Mouse (Mus musculus): ENCODE measurements around the gene Pick1.

The Pick1 gene

DNA sequence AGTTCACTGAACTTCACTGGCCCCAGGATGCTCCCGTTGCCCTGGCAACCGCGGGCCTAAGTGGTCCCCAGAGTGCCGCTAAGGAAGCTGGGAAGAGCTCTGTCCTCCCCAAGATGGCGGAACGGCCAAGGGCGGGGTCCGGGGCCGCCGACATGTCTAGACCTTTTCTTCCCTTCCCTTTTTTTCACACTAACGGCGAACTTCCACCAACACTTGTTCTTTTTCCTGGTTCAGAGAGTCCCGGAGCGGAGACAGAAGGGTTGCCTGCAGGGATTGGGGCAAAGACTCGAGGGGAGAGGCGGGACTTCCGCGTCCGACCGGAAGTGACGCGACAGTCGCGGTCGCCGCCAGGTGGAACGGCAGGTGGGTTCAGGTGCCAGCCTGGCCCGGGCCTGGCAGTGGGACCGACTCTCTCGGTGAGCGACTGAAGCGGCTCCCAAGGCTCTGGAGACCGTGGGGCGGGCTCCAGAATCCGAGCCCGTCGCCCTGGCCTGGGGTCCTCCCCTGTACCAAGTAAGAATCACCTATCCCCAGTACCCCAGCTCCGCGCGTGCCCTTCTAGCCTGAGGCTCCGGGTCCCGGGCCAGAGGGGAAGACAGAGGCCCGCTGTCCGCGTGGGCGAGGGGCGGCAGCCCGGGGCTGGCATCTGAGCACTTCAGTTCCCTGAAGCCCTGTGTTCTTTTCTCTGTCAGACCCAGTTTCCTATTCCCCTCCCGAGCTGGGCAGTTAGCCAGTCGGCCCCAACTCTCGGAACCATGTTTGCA, at the start of gene Pick1, which contains the start of gene Gm49486:
TSS of gene Pick1 (plus strand) at position 116 of the 764 bp plus-strand sequence.
TSS of gene Gm49486 (plus strand) at position 334 of the 764 bp plus-strand sequence.
- in situ Hi-C loops (cut with MboI; ENCODE audit: low pct_unique_long_range_greater_than_20kb in 1 of 2, low sequenced_read_pairs in 2 of 2, unreplicated experiment in 1 of 2): loop anchor here in 1 of 2 experiments (25.0 kb wide), 1 partner anchor 408 kb away; no protein-coding TSS in a partner anchor

DNA sequence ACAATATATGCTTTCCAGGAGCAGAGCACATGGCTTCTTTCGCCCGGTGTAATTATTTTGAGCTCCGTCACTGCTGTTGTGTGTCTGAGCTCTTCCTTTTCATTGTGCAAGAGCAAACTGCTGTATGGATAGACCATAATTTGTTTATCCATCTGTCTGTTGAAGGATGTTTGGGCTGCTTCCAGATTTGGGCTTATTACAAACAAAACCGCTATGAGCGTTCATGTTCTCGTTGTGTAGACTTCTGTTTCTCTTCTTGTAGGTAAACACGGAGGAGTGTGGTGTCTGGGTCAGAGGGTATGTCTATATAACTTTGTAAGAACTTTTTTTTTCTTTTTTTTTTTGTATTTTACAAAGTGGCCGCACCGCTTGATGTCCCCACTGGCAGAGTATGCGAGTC, 43.8 kb upstream of the Pick1 start:
- in situ Hi-C loops (cut with MboI; ENCODE audit: low pct_unique_long_range_greater_than_20kb in 1 of 2, low sequenced_read_pairs in 2 of 2, unreplicated experiment in 1 of 2): no loop called here

DNA sequence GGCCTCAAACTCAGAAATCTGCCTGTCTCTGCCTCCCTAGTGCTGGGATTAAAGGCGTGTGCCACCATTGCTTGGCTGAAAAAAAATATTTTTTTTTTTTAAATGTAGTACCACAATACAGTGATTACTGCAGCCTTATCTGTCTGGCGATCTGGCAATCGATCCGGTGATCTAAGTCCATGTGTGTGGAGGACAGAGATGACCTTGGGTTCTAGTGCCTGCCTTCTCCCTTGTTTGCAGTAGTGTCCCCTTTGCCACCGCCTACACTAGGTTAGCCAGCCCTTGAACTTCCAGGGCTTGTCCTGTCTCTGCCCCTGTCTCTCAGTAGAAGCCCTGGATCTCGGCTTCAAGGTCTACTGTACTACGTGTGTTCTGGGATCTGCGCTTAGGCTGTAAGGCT, 41.2 kb upstream of the Pick1 start:
- in situ Hi-C loops (cut with MboI; ENCODE audit: low pct_unique_long_range_greater_than_20kb in 1 of 2, low sequenced_read_pairs in 2 of 2, unreplicated experiment in 1 of 2): no loop called here

DNA sequence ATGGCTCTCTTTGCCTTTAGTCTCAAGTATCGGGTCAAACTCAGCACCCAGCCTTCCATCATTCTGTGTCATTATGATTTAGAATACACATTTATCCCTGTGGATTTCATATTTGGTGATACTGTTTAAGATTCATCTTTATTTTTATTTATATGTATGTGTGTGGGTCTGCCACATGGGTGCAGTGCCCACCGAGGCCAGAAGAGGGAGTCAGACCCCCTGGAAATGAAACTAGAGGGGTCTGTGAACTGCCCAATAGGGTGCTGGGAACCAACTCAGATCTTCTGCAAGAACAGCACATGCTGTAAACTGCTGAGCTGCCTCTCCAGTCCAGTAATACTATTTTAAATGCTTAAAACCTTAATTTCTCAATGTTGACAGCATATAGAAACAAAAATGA, 37.5 kb upstream of the Pick1 start:
- in situ Hi-C loops (cut with MboI; ENCODE audit: low pct_unique_long_range_greater_than_20kb in 1 of 2, low sequenced_read_pairs in 2 of 2, unreplicated experiment in 1 of 2): no loop called here

DNA sequence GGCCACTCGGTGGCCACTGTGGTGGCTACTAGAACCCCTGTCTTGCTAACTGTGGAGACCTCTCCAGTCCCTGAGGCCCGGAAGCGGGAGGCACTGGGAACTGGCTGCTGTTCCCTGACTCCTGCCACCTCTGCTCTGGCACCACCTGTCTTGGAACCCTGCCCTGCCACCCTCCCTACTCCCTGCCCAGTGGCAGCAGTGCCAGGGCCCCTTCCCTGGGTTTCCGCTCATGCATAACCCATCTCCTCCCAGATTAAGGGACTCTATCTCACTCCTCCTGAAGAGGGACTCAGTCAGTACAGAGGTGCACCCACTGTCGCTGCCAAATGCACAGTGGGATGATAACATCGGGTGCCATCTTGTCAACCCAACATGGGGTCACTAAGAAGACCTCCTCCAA, 36.5 kb upstream of the Pick1 start:
- in situ Hi-C loops (cut with MboI; ENCODE audit: low pct_unique_long_range_greater_than_20kb in 1 of 2, low sequenced_read_pairs in 2 of 2, unreplicated experiment in 1 of 2): no loop called here

DNA sequence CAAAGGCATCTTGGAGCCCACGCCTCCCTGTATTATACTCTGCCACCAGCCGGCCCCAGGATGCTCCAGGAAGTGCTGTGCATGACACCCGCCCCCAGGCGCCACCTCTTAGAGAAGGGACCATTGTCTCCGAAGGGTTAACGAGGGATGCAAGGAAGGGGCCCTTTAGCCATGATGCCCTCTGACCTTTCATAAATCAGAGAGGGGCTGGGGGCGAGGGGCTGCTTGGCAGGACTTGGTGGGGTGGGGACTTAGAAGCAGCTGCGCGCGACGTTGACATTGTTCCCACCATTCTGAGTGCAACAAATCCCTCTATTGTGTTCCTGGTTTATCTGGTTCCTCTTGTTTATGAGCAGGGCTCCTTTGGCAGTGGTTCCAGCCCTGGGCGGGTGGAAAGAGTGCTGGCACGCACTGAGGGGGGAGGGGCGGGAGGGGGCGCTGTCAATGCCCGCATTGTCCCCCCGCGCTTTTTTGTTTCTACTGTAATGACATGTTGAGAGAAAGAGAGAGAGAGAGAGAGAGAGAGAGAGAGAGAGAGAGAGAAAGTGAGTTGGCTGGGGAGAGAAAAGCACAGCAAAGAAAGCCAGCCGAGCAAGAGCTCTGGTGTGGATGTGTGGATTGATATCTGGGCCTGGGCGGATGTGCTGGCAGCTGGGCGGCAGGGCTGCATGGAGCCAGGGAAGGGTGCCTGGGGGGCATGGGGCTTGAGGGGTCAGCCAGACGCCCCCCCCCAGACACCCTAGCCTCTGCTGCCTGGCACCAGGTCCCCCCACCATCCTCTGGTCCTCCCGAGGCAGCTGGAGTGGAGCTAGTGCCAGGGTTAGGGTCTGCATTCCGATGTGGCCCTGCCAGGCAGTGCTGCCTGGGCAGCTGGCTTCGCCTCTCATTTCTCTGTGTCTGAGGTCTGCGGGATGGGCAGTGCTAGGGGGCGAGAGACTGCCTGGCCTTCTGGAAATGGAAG, 35.8 kb upstream of the Pick1 start:
- in situ Hi-C loops (cut with MboI; ENCODE audit: low pct_unique_long_range_greater_than_20kb in 1 of 2, low sequenced_read_pairs in 2 of 2, unreplicated experiment in 1 of 2): no loop called here

DNA sequence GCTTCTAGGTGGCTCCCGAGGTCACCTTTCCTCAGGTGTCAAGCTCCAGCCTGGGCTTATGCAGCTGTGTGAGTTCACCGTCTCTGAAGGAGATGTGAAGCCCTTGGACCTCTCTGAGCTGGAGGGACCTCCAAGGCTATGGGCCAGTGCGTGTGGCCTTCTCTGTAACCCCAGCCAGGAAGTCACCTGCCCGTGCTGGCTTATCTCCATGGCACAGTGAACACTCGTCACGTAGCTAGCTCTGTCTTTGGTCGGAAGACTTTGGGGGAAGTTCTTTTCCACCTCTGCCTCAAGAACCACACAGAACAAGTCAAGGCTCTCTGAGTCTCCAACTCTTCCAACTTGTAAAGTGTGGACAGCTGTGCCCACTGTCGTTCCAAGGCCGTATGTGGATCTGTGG, 34.9 kb upstream of the Pick1 start:
- in situ Hi-C loops (cut with MboI; ENCODE audit: low pct_unique_long_range_greater_than_20kb in 1 of 2, low sequenced_read_pairs in 2 of 2, unreplicated experiment in 1 of 2): no loop called here

DNA sequence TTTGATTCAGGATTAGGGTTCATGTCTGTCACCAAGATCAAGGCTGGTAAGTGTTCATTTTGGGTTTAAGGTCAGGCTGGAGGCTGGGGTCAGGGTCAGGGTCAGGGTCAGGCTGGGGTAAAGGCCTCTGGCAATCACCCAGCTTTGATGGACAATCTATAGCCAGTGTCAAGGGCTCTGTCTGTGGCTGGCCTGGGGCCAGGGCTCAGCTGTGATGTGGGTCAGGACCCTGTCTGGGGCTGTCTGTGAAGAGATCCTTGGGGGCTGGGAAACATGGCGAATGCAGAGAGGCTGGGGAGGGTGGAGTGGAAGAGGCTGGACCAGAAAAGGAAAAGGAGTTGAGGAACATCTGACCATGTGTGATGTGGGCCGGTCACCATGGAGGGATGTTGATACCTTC, 34.0 kb upstream of the Pick1 start:
- in situ Hi-C loops (cut with MboI; ENCODE audit: low pct_unique_long_range_greater_than_20kb in 1 of 2, low sequenced_read_pairs in 2 of 2, unreplicated experiment in 1 of 2): no loop called here

DNA sequence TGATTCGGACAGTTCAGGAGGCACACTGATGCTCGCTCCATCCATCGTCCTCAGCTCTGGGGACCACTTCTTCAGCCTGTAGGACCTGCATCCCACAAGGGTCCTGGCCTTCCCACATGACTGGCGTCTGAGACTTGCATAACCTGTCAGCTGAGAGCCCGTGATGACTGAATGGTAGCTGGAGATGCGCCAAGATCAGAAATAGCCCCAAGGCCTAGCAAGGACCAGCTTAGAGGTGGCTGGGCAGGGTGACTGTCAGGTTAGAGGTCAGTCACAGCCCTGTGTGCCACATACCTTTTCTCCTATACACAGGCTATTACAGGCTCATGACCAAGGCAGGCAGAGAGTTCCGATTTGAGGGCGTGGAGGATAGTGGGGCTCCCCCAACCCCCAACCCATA, 33.5 kb upstream of the Pick1 start:
- in situ Hi-C loops (cut with MboI; ENCODE audit: low pct_unique_long_range_greater_than_20kb in 1 of 2, low sequenced_read_pairs in 2 of 2, unreplicated experiment in 1 of 2): no loop called here

DNA sequence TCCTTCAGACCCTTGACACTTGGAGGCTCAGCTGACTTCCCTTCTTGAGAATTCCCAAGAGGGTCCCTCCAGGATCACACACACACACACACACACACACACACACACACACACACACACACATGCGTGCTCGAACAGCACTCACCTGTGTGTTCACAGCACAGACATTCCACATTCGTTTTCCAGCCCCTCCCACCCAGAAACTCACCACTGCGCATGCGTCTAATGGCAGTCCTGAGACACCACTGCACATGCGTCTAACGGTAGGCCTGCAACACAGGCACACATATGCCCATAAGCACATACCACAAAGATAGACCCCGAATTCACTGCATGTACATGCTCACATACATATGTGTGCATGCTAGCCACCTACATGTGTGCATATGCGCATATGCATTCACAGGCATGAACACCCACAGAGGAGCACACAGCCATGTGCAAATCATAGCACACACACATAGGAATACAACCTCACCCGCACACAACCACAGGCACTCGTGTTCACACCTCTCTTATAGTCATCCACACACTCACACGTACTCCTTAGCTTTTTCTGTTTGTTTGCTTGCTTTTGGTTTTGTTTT, 29.5 kb upstream of the Pick1 start:
- in situ Hi-C loops (cut with MboI; ENCODE audit: low pct_unique_long_range_greater_than_20kb in 1 of 2, low sequenced_read_pairs in 2 of 2, unreplicated experiment in 1 of 2): no loop called here

DNA sequence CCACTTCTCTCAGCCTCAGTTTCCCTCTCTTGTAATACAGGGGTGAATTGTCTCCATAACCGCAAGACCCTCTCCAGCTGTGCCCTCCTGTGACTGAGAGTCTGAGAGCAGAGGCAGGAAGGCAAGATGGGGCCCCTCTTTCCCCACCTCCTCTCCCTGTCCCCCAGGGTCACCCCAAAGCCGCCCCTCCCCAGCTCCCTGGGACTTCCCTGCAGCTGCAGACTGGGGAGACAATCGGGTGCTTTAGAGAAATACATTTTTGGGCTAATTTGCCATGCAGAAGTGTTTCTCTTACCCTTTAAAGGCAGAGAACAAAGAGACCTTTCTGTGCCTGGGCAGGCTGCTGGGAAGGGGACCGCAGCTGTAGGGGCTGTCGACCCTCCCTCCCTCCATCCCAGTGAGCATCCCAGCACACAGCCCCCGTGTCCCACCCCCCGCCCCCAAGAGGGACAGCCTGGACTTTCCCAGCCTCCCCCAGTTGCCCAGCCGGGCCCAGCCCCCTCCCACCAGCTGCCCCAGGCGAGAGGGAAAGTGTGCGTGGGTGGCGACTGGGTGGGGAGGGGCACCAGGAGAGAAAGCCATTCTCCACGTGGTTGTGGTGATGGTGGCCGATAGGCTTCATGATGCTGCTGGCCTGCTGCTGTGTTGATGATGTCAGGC, 27.4 kb upstream of the Pick1 start:
- in situ Hi-C loops (cut with MboI; ENCODE audit: low pct_unique_long_range_greater_than_20kb in 1 of 2, low sequenced_read_pairs in 2 of 2, unreplicated experiment in 1 of 2): no loop called here

DNA sequence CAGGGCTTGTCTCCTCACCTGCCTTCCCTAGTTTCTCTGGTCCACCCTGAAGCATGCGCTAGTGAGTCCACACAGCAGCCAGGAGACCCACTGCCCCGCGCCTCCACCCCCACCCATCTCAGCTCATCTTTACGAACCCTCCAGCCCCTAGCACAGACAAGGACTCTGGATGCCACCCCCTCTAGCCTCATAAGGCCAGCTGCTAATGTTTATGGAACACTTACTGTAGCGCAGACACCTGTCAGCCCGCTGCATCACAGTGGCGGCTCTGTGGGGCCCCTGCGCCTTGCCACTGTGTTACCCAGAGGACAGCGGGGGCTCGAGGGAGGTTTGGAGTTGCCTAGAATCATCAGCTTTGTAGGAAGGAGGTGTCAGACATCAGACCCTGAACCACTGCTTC, 26.4 kb upstream of the Pick1 start:
- in situ Hi-C loops (cut with MboI; ENCODE audit: low pct_unique_long_range_greater_than_20kb in 1 of 2, low sequenced_read_pairs in 2 of 2, unreplicated experiment in 1 of 2): no loop called here

DNA sequence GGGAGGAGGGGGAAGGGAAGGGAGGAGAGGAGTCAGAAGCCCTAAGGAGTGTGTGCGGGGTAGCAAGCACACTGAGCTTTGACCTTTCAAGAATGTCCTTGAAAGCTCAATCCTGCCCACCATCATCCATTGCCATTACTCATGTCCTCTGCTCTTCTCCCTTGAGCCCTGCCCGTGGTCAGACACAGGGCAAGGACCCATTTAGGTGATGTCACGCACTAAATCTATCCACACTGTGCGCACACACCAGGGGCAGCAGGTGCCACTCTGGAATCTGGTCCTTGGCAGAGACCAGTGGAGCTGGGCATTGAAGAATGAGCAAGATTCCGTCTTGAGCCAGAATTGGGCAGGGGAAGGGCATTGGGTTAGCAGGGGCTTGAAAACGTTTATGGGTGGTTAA, 20.8 kb upstream of the Pick1 start:
- in situ Hi-C loops (cut with MboI; ENCODE audit: low pct_unique_long_range_greater_than_20kb in 1 of 2, low sequenced_read_pairs in 2 of 2, unreplicated experiment in 1 of 2): no loop called here

DNA sequence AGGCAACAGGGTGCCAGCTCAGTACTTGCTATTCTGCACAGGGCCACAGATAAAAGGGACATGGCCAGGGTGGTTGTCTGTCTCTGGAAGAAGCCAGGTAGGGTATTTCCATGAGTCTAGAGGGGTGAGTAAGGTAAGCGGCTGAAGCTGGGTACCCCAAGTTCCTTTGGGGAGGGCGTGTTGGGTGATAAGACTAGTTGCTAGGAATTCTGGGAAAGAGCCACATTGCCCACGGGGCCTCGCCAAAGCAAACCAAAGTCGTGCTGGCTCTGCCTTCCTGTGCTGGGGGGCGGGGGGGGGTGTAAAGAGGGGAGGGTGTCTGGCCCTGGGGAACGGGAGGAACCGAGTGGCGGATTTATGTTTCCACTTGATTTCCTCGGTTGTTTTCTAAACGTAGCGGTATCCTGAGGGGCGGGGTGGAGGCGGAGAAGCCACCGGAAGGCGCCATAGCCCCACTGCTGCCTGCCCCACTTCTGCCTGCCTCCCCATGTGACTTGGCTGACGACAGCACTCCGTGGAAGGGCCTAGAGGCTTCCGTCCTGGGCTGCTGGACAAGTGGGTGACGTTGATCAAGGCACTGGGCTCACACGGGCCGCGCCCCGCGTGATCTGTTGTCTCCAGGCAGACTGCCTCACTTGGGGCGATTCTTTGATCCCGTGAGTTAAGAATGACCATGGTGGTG, 20.1 kb upstream of the Pick1 start:
- in situ Hi-C loops (cut with MboI; ENCODE audit: low pct_unique_long_range_greater_than_20kb in 1 of 2, low sequenced_read_pairs in 2 of 2, unreplicated experiment in 1 of 2): no loop called here

DNA sequence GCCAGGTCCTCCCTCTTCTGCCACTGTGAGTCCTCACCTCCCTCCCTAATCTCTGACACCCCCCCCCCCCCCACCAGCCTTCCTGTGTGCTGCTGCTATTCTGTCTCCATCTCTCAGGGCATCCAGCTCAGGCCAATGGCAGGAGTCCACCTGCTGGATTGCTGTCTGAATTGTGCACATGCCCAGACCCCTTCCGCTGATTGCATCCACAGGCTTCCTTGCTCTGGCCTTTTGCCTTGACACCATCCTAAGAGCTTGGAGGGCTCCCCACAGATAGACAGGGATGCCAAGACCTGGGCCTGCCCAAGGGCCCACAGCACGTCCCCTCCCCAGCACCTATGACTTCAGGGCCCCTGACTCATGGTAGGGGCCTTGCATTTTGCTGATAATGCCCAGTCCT, 18.6 kb upstream of the Pick1 start:
- in situ Hi-C loops (cut with MboI; ENCODE audit: low pct_unique_long_range_greater_than_20kb in 1 of 2, low sequenced_read_pairs in 2 of 2, unreplicated experiment in 1 of 2): no loop called here

DNA sequence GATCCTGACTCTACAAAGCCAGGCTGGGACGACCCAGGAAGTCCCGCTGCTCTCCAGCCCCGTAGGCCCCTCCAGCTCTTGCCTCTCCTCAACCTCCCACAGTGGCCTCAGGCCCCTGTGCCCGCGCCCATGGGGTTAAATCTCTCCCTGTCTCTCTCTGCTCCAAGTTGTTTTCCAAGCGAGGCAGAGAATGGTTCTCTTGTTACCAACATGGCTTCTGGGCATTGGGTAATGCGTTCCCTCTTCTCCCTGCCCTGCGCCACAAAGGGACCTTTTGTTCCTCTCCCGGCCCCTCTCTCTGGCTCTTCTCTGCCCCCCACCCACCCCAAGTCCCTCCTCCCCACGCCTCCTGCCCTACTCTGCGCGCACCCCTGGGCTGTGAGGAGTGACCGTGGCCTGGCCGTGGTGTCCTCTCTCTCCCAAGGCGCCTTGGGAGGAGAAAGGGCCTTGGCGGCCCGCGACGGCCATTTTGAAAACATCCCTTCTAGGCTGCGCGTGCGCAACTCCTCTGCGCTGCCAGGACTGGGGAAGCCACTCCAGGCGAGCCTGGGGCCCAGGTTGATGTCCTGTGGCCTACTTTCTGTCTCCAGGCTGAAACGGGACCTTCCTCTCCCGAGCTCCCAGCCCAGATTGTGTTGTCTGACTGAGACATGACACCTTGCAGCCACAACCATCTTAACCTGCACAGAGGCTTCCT, 16.1 kb upstream of the Pick1 start:
- in situ Hi-C loops (cut with MboI; ENCODE audit: low pct_unique_long_range_greater_than_20kb in 1 of 2, low sequenced_read_pairs in 2 of 2, unreplicated experiment in 1 of 2): no loop called here

DNA sequence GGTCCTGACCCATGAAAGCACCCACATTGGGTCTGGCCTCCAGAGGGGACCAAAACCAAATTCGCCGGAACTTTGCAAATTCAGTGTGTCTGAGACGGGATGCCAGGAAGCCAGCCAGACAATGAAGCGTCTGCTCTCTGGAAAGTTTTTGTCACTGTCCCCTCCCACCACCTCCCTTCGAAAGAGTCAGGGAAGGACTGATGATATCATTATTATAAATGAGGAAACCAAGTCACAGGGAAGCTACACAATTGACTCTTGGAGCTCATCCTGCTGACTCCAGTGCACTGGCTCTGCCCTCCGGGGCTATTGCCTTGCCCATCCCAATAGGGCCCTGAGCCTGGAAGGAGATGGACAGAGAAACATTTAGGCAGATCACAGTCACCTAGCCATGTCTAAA, 15.4 kb upstream of the Pick1 start:
- in situ Hi-C loops (cut with MboI; ENCODE audit: low pct_unique_long_range_greater_than_20kb in 1 of 2, low sequenced_read_pairs in 2 of 2, unreplicated experiment in 1 of 2): no loop called here

DNA sequence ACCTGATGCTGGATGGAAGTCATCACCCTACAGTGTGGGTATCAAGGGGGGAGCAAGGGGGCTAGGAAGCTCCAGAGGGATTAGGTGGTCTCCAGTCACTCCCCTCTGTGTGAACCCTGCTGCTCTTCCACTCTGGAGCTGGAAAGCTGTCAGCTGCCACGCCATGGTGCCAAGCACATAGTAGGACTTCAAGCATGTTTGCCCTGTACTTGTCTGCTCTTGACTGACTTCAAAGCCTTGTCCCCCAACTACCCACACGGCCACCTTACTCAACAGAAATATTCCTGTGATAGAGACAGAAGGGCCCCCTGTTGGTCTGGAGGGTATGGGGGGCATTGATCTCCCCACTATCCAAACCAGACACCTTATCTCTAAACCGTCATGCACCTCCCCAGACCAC, 12.8 kb upstream of the Pick1 start:
- in situ Hi-C loops (cut with MboI; ENCODE audit: low pct_unique_long_range_greater_than_20kb in 1 of 2, low sequenced_read_pairs in 2 of 2, unreplicated experiment in 1 of 2): no loop called here
